Mouse (Mus musculus) CD4-positive helper T cell, adult 2 months (primary cell): ENCODE measurements at regions not wholly inside any gene's neighbourhood (a gene's known extent, or its start where the extent isn't known, plus 50 kb on each side); places are given as distances from the start of the nearest gene placed in this dataset.

Experiments used
- DNase-seq: peaks from one replicate; pipeline ENCODE4 v3.0.0-alpha.2; 2012; ENCODE audit warnings: low read depth, missing footprints, low spot score

DNA sequence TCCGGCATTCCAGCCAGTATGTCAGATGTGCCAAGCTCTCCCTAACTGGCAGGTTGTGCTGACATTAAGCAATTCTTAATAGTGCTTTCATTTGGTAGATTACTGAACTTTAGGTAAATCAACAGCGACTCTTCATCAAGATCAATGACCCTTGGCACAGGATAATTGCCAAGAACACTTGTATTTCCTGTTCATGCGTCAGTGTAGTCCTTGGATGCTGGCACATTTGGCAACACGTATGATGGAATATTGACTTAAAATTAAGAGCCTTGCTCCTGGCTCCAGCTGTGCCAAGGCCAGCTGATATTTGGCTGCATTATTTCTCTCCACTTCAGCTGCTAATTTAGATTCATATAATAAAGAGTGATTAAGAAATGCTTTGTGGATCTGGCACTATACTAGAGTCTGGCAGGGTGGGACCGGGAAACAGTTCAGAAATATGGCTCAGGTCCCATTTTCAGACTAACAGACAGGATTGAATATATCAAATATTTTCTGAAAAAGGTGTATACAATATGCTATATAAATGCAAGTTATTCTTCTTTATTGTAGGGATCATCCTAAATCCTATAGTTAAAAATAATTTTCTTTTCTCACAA lies 365.5 kb downstream of the Mllt3 start:
- no peak for DNase-seq

GRCm38 (mm10) chr4:87665149-87665548 lies 368.0 kb downstream of the Mllt3 start:
- DNase-seq: no peak

GRCm38 (mm10) chr4:87662876-87663275 lies 370.3 kb downstream of the Mllt3 start:
- no peak for DNase-seq

DNA sequence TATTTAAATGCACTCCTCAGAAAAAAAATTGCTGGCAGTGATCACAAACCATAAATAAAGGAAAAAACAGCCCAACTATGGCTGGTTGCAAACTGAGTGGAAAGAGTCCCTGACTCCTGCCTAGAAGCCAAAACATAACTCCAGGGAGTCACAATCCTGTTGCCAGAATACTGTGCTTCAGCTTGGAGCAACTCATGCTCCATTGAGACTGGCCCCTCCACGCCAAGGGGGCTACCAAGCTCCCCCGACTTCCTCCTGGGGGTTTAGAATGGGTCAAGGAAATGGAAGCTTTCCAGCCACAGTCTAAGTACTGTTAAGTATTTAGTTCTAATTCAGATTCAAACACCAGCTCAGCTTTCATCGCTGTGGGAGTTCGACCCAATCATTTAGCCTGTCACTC lies 374.8 kb downstream of the Mllt3 start:
- no peak for DNase-seq

DNA sequence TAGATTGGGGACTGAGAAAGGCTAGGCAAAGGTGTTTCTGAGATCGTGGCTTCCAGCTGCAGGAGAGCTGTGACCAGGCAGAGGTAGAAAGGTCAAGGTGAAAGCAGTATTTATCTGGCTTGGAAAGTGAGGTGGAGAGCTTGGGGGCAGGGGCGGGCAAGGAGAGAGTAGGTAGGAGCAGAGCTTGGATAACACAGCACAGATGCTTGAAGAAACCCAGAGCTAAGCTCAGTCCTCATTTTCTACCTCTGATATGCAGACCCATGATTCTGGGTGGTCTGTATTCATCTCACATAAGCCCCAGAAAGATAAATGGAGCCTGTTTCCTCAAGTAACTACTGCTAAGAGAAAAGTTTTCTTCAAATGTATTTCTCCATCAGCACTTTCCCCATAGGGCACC lies 375.3 kb downstream of the Mllt3 start:
- no peak for DNase-seq

GRCm38 (mm10) chr4:87653440-87654165 lies 379.6 kb downstream of the Mllt3 start:
- no peak for DNase-seq

DNA sequence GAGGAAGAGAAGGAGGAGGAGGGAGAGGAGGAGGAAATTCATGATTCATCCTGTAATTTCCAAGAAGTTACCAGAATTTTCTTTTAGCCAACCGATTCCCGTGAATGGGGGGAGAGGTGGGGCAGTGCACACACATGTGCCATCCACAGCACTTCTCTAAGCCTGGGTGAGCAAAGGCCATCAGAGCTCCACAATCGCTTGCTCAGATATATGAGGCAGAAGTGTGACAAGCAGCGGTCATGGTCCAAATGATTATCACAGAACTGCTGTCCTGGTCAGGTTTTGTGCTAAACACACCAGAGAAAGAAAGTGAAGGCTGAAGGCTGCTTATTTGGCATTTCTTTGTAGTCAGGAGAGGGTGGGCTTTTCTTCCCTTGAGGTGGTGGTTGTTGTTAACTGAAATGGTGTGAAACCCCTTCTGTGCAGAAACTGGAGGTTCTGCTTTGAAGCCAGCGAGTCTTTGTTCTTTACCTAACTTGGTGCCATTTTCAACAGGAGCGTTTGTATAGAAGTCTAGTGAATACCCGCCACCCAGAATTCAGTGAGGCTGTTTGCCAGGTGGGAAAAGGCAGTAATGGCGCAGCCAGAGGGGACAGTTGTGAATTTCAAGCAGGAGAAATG lies 380.7 kb downstream of the Mllt3 start:
- DNase-seq: no peak

DNA sequence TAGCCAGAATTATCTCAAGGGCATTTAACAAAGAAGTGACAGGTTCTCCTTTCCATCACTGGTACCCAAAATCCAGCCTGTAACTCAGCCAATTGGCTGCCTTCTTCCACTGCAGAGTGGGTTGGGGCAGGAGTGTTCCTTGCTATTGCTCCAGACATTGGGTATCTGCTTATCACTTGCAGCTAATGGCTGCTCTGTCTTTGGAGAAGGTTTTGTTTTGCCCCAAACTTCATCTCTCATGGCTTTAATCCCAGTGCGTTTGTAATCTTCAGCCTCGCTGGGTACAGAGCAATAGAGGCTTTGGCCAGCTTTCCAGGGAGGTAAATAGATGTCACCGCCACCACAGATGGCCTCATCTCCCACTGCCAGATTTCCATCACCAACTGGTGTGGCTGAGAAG lies 381.9 kb downstream of the Mllt3 start:
- no peak for DNase-seq

- no peak for DNase-seq
Measured at GRCm38 (mm10) chr4:87650837-87651236, 382.3 kb downstream of the Mllt3 start.

GRCm38 (mm10) chr4:87650393-87650792 lies 382.8 kb downstream of the Mllt3 start:
- DNase-seq: no peak

GRCm38 (mm10) chr4:87648919-87649318 lies 384.2 kb downstream of the Mllt3 start:
- DNase-seq: no peak

- DNase-seq: no peak
Measured at GRCm38 (mm10) chr4:87647932-87648911, 384.9 kb downstream of the Mllt3 start.

GRCm38 (mm10) chr4:87642002-87642401 lies 391.2 kb downstream of the Mllt3 start:
- DNase-seq: no peak

DNA sequence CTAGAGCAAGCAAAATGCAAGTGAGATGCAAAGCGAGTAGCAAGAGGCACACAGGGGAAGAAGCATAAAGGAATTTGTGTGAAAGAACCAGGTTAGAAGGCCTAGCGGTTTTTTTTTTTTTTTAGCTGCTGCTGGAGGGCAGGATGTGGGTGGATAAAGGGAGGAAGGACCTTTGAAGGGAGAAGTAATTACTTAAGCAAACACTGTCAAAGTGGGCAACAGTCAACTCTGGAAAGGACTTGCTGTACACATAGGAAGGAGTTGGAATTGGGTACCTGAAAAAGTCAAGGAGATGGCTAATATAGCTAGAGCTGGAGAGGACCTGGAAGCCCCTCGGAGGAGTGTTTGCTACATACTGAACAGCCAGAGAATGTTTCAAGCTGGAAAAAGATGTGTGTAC lies 391.6 kb downstream of the Mllt3 start:
- DNase-seq: no peak

DNA sequence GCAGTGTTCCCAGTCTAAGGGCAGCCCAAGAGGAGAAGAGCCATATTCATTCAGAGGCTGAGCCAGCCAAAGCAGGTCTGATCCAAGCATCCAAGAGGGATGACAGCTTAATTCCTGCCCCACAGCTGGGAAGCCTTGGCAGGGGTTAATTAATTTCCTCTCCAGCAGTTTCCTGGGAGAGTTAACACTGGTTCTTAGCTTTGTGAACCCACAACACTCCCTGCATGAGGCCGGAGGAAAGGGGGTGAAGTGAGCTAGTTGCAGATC lies 394.9 kb downstream of the Mllt3 start:
- no peak for DNase-seq

DNA sequence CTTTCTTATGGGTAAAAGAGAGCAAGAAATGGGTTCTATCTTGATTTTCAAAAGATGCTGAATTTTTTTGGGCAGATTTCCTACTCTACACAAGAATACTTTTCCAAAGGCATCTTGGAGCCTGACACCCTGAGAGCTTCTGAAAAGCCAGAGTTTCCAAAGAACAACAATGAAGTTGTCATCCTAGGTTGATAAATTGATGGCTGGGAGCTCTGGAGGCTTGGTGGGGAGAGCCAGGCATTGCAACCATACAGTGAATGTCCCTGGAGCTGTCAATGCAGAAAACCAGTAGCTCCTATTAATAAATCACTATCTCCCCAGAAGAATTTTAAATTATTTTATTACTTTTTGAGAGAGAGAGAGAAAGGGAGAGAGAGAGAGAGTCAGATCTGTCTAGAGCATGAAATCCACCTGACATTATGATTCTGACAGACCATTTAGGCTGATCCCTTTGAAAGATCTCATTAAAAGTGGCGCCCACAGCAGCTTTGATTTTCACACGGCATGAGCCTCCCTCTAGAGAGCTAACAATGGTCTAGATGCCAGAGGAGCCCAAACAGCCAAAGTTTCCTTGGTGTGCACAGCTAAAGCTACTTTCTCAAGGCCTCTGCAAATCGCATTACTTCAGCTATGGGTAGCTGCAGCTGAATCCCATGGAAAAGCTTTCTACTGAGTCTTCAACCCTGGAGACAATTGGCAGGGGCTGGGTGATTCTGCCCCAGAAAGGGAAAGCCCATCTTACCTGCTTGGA lies 395.4 kb downstream of the Mllt3 start:
- no peak for DNase-seq

GRCm38 (mm10) chr4:87611116-87611515 lies 380.8 kb upstream of the Slc24a2 start:
- DNase-seq: no peak

DNA sequence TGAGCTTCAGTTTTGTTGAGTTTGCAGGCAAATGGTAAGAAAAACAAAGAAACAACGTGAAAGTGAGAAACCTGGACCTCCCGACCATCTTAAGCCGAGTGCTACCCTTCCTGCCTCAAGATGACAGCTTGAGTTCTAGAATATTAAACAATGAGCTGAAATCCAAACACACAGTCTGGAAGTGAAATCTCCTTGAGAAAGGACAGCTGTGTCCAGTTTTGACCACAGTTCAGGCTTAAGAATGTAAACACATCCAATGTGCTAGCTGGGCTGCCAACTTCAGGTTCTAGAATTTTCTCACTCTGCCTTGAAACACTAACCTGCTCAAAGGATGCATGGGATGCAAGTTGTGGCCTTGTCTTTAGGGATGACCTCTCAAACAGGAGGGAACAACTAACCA lies 363.4 kb upstream of the Slc24a2 start:
- no peak for DNase-seq

- no peak for DNase-seq
Measured at GRCm38 (mm10) chr4:87590797-87591196, 360.5 kb upstream of the Slc24a2 start.

DNA sequence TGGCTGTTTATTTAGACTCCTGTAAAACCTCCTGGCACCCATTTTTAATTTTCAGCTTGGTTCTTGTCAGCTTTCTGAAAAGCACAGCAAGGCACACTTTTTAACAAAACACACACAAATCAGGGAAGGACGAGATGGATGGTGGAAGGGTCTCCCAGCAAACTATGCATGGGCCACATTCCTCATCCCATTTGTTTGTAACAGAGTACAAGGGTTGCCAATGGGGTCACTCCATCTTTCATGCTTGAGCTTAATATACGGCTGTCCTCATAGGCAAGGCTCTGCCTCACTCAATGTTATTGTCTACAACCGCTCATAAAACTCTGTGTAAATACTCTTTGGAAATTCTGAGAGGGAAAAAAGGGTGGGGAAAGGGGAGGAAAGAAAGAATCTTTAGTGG lies 347.9 kb upstream of the Slc24a2 start:
- DNase-seq: no peak

DNA sequence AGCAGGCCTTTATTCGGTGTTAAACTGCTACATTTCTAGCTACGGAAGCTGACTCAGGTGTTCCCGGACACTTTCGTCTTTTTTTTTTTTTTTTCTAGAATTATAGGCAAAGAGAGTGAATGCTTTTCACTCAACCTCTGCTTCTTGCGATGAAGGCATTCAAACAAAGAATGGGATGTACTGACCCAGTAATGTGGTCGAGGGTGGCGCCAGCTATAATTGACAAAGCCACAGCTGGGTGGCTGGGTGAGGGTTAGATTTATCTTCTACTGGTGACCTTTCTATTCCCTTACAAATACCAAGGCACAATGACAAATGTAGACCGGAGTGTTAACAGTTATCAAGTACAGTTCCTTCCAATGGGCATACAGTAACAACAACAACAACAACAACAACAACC lies 340.7 kb upstream of the Slc24a2 start:
- DNase-seq: no peak
